Mouse (Mus musculus): ENCODE results near the gene Bmt2.

Bmt2 gene

DNA sequence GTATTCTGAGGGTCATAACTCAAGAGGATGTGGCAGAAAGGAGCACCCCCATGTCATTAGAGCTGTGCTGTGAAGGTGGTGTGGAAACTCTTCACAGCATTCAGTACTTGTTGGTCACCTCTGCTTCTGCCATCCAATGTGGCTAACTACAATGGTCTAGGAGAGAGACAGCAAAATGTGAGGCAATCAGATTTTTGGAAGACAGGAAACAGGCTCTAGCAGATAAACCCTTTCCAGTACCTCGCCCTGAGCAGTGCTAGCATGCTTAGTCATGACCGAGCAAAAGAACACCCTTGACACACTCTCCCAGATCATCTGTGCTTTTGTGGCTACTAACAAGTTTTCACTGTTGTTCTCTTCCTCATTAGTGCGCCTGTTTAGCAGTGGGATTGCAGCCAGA lies 60.7 kb downstream of the Bmt2 start:
- no peak for DNase-seq (ENCODE audit: low spot score in 2 of 2)

DNA sequence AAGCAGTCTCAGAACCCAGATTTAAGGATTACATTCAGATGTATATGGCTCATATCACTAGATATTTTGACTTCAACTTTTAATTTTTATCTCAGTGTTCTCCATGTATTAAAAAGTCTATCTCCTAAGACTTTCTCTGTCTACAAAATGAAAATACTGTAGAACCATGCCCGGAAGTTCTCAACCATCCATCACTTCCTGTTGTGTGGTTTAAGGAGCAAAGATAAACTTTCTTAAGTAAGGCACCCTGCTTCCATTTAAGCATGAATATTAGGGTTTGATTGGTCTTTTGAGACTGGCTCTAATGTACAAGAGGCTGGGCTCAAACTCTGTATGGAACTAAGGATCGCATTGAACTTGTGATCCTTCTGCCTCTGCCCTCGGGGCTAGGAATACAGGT lies 63.2 kb downstream of the Bmt2 start:
- no peak for DNase-seq (ENCODE audit: low spot score in 2 of 2)

DNA sequence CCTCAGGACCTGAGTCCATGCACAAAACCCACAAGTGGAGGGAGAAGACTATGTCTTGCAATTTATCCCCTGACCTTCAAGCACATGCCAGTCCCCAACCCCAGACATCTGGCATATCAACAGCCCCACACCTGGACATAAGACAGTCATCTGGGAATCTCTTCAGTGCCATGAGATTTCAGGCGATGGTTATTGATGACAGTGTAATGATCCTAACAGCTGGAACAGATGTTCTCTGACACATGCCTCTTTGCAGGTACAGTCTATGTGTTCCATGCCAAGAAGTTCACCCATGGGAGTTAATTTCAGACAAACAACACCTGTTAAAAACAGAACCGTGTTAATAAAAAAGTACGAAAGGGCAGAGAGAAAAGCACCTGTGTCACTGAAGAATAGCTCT lies 64.1 kb downstream of the Bmt2 start:
- no peak for DNase-seq (ENCODE audit: low spot score in 2 of 2)

DNA sequence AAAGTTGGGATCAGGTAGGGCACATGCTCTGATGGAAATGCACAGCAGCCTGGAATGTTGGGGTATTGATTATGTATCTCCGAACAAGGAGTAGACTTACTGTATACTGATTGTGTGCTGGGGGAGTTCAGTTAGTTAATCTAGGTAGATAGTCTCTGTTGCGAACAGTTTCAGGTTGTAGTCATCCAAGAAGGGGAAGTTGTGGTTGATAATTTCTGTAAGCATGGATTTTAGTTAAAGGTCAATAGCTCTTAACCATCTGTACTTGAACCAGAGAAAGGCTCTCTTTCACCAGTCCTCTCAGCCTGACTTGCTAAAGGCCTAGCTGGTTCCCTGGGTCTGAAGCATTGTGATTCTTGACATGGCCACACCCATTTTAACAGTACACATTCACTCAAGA lies 66.9 kb downstream of the Bmt2 start:
- no peak for DNase-seq (ENCODE audit: low spot score in 2 of 2)

DNA sequence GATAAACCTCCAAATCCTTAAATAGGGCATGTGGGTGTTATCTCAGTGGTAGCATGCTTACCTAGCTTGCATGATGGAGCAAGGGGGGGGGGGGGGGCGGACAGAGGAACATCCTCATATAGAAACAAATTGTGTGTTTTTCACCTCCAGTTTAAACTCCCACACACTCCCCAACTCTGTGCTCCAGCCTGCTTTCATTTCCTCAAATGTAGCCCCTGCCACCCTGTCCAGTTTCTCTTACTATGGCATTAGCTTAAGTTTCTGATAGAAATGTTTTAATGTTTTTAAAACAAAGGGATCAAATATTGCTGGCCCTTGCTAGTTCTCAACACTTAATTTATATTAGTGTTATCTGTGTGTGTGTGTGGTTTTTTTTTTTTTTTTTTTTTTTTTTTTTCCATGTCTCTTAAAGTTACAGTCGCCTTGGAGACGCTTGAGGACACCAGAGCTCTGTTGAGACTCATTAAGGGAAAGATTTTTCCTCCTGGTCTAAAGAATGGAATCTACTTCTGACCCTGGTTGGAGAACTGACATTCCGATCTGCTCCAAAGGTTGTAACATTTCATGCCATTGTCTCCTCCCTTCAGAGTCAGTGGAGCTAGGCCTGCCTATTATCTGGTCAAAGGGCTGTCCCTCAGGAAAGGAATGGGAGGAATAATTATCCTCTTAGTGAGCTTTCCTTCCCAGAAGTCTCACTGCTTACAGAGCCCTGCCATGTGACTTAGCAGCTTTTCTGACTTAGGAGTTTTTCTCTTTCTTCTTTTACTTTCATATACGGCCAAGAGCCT lies 68.2 kb downstream of the Bmt2 start:
- no peak for DNase-seq (ENCODE audit: low spot score in 2 of 2)

DNA sequence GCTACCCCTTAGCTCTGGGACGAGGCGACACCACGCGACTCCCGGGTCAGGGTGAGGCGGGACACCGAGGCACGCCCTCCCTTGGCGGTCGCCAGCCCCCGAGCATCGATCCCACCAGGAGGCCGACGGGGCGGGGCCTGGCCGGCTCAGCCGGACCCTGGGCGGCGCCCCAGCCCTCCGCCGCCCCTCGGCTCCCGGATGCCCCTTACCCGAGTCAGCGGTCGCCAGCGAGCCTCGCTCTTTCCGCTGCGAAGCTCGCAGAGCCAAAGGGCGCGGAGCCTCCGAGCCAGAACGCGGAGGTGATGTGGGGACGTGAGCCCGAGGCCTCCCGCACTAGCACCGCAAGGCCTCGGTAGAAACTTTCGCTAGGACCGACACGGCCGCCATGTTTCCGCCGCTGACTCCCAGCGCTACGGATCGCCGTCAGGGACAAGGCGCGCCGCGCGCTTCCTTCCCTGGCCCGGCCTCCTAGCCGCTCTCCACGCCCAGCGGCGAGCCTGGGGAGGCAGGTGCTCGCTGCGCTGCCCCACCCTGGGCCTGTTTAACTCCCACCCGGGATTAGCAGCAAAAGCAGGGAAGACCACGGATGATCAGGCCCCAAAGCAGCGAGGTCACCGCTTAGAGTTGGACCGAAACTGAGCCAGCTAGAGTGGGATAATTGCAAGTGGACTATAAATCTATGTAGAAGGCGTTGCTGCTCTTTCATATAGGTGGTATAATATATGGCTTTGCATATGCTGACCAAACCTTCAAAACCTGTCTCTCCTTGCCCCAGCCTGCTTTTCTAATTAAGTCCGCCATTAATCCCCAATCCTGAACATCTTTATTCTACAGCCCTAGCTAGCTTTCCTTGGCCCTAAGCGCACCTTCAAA lies 69.9 kb downstream of the Bmt2 start, which contains the start of gene Tmem168:
TSS of gene Tmem168 (minus strand) at position 480 of the 873 bp plus-strand sequence.
- DNase-seq (ENCODE audit: low spot score in 2 of 2): peak; percentile 96 to 98

DNA sequence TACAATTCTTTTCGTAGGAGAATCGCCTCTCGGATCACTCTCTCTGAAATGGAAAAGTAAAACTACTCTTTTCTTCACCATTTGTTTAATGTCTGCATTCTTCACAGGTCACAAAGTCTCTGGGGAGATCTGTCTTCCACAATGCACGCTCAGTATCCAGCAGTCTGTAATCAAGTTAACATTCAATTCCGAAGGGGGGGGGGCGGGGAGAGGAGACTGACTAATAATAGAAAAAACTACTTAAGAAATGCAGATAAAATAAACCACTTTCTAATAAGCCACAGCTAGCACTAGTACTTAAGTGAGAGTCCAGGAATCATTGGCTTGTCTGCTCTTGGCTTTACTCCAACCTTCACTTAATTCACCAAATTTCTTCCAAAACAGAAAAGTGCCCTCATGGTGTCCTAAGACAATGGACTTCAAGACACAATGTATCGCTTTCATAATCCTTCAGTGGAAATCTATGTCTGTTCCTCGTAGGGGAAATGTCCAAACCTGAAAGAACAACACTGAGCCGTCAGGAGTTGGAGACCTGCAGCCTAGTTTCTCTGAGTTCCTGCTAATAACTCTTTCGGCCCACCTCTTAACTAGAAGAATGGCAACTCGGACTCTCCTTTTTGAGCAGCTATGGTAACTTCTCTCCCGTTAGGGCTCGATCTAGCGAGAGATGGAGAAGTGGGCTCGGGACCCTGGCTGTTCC lies 70.7 kb downstream of the Bmt2 start:
- peak in 1 of 2 experiments; percentile 16 for DNase-seq (ENCODE audit: low spot score in 2 of 2)

DNA sequence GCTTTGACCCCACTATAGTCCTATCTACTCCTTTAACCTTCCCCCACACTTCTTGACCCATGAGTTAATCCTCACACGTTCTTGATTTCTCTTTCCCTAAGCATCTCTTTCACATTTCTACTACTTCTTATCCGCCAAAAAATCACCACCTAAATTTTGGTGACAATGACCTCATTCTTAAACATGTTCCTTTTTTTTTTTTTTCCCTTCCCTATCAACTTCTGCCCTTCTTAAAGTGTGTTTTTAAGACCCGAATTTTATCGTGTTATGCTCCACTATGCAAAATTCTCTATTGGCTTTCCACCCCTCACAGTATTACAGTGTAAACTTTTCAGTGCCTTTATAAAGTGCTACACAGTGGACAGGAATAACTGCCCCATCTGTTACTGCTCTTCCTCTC lies 71.4 kb downstream of the Bmt2 start:
- DNase-seq (ENCODE audit: low spot score in 2 of 2): no peak

DNA sequence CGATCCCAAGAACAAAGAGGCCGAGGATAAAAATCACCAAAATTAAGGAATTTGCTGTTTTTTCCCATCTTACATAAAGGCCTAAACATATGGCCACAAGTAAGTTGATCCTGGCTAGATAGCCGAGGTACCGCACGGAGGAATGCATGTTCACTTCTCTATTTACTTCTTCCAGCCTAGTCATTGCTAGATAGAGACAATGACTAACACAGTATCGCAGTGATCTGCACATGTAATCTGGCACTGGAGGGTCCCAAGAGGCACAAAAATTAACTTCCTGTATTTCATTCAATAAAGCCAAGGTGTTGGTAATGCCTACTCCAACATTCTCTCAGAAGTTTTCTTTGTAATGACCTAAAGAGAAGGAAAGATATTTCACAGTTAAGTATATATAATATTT lies 74.6 kb downstream of the Bmt2 start:
- no peak for DNase-seq (ENCODE audit: low spot score in 2 of 2)

DNA sequence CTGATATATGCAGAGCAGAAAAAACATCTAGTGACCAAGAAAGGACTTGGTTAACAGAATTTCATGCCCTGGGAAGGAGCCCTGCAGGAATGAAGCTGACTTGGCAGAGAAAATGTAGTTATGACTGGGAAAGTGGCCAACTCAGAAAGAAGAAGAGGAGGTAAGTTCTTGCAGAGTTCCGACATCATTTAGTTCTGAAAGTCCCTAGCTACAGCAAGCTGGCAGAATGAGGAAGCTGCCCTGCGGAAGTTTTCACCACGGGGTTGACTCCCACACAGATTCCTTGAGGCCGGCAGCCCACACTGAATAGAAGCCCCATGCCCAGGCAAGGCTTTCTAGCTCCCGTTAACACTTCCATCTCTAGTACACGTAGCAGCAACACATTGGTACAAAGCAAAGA lies 76.2 kb downstream of the Bmt2 start:
- peak; percentile 48 to 58 for DNase-seq (ENCODE audit: low spot score in 2 of 2)

DNA sequence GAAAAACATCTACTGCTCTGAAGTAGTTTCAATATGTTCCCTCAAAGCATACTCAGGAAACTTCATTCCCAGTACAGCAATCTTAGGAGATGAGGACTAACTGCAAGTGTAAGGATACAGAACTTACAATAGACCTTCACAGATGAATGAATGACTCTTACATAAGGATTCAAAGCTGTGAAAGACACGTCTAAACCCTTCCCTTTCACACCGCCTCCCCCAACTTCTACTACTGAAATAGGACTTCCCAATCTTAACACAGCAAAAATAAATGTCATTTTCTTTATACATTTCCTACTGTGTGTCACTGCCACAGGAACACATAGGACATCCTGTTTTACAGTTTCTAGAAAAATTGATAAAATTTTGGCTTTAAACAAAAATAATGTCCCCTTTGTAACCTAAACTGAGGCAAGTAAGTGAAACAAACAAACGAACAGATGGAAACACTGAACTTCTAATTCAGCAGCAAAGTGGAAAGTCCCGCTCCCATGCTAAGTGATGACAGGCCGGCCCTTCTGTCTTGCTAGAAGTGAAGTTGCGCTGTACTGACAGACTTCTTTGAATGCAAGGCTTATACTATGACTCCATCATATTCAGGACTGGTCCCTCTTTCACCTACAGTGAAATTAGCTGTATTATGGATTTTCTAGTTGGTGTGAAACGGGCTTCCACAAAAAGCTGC lies 79.4 kb downstream of the Bmt2 start:
- DNase-seq (ENCODE audit: low spot score in 2 of 2): peak in 1 of 2 experiments; percentile 16

DNA sequence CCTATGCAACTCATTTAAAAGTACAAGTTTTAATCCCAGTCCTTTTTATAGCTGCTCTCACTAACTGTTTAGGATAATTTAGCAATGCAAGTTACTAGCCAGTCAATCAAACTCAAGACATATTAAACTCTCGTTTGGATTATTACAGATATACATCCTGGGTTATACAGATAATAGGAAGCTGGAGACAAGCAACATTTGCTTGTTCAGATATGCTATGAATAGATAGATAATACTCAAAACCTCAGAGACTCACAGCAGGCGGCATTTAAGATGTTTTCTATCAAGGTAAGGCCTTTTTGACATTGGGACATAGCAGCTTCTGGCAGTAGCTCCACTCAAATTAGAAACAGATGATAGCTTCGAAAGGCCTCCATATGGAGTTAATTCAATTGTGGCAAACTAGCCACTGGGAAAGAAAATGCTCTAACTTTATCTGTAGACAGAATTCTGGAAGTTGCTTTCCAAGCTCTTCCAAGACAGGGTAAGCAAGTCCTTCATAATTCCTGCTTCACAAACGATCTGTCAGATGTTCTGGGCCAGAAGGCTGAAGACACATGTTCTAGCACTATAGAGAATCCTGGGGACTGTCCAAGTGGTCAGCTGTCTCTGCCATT lies 84.9 kb downstream of the Bmt2 start:
- DNase-seq (ENCODE audit: low spot score in 2 of 2): no peak

DNA sequence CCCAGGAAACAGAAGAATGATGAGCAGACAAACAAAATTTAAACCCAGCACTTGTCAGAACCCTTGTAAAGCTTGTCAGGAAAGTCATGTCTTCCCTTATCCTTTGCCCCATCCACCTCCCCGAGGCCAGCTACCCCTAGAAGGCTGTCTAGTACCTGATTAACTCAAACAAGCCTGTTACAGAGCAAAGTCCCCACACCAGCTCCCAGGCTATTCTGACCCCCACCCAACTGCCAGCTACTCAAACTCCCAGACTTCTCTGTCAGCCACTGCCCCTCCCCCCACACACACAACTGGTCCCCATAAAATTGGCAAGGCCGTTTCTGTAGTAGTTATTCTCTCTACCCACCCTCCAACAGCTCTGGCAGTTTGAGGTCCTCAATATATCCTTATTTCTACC lies 91.2 kb downstream of the Bmt2 start:
- DNase-seq (ENCODE audit: low spot score in 2 of 2): no peak

DNA sequence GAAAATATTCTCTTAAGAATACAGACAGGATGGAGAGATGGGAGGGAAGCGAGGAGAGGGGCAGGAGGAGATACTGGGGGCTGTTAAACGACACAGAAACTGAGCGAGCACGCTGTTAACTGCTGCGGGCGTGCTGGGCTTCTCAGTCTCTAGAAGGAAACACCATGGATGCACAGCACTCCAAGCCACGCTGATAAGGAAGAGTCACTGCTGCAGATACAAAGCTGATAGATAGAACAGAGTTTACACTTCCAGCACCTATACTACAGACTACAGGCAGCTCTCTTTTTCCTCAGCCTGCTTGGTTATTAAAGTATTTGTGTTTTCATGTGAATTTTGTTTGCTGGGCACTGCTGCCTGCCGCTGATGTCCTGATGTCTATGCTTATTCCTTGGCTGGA lies 91.6 kb downstream of the Bmt2 start:
- no peak for DNase-seq (ENCODE audit: low spot score in 2 of 2)

DNA sequence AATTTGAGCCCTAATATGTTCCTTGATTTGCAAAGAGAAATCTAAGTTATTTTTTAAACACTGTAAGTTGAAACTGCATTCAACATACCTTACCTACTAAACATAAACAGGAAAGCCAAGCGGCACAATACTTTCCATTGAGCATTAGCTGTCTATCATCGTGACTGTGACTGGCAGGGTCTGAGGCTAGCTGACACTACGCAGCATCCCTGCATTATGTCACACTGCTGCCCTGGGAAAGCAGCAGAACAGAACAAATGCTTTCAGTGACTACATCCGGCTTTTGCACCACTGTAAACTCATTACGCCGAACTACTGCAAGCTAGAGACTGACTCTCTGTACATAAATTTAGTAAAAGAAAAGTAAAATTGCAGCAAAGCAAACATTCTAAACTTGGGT lies 93.0 kb downstream of the Bmt2 start:
- DNase-seq (ENCODE audit: low spot score in 2 of 2): no peak

DNA sequence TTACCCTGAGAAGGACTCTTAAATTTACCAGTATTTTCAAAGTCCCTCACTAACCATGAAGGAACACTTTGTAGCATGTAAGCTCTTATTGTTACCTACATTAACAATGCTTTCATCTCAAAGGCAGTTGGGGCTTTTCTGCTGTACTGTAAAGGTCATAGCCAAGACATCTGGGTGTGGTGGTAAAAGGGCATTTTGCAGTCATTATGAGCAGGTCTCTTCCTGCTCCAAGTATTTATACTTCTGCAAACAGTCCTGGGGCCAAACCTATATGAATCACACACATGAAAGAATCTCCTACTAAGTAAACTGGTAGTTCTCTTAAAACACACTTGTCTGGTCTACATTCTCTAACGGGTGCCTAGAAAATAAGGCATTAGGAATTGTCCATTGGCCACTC lies 95.7 kb downstream of the Bmt2 start:
- DNase-seq (ENCODE audit: low spot score in 2 of 2): no peak
